Mouse (Mus musculus) heart, embryonic 12.5 days (tissue): ENCODE data around the gene Dhx34. TPM values are rescaled to one million over a fixed set of nuclear protein-coding genes. Genes with fewer than 3 reads are reported as not detected.

ENCODE experiments used
- ATAC-seq: fragments of 200-750 bp; cut with Nextera tagmentation; 2 replicates; pipeline ENCODE4 v1.8.0; 2017; ENCODE audit warnings: moderate TSS enrichment, moderate library complexity; ENCODE audit not compliant: insufficient number of reproducible peaks, low FRiP score
- H3K27ac ChIP-seq: fragments of 300-500 bp; sonication (generic); 2 replicates; pipeline ENCODE4 v1.5.1; 2016; ENCODE audit warnings: mild to moderate bottlenecking, moderate library complexity; ENCODE audit not compliant: poor library complexity, severe bottlenecking
- H3K27me3 ChIP-seq: fragments of 300-500 bp; sonication (generic); replicated peaks from 2 replicates; pipeline ENCODE4 v1.6.1; 2016; ENCODE audit warnings: mild to moderate bottlenecking, moderate library complexity
- H3K36me3 ChIP-seq: fragments of 300-500 bp; sonication (generic); 2 replicates; pipeline ENCODE4 v1.6.1; 2016; ENCODE audit warnings: mild to moderate bottlenecking, moderate library complexity
- H3K4me1 ChIP-seq: fragments of 300-500 bp; sonication (generic); replicated peaks from 2 replicates; pipeline ENCODE4 v1.6.1; 2016; ENCODE audit warnings: mild to moderate bottlenecking
- H3K4me2 ChIP-seq: fragments of 300-500 bp; sonication (generic); 2 replicates; pipeline ENCODE4 v1.6.1; 2016; ENCODE audit warnings: mild to moderate bottlenecking, moderate library complexity
- H3K4me3 ChIP-seq: fragments of 300-500 bp; sonication (generic); 2 replicates; pipeline ENCODE4 v1.5.1; 2016; ENCODE audit warnings: mild to moderate bottlenecking
- H3K9ac ChIP-seq: fragments of 300-500 bp; sonication (generic); 2 replicates; pipeline ENCODE4 v1.6.1; 2016; ENCODE audit warnings: mild to moderate bottlenecking, moderate library complexity
- H3K9me3 ChIP-seq: fragments of 300-500 bp; sonication (generic); replicated peaks from 2 replicates; pipeline ENCODE4 v1.6.1; 2016; ENCODE audit warnings: mild to moderate bottlenecking, moderate library complexity
- WGBS: fragments of 180-500 bp; shearing (Covaris S2); methylation state at CpG from one replicate; pipeline ENCODE4 v1.1.7; 2016; 5-methylcytosine and 5-hydroxymethylcytosine counted together
- polyA plus RNA-seq: library from polyadenylated mRNA; unstranded; fragments of >200 nt; fragmentation: Nextera tagmentation; extraction: Ambion mirVana; gene quantifications from 2 replicates; pipeline ENCODE4 v1.2.1, GENCODE M21; 2016

Dhx34 gene
- polyA plus RNA-seq, 1 experiment from 2014 or later: 11.9 TPM

GRCm38 (mm10) chr7:16210862-16211365 is 10.9 kb downstream of the Dhx34 start:
- no peak overlapping the region for H3K4me3 ChIP-seq
- H3K9me3 ChIP-seq: no peaks in the 10 kb centered on the region
- H3K27me3 ChIP-seq: no peaks in the 10 kb centered on the region
- no peak overlapping the region for H3K27ac ChIP-seq
- no peaks in the 10 kb centered on the region for H3K4me1 ChIP-seq
- no peak overlapping the region for H3K9ac ChIP-seq
- H3K4me2 ChIP-seq: no peak overlapping the region
- no peak for ATAC-seq
- H3K36me3 ChIP-seq: peaks cover 82% of the 10 kb centered on the region
- WGBS: 67% methylated on average over 12 of the region's 12 CpGs

GRCm38 (mm10) chr7:16208781-16209665 is 12.8 kb downstream of the Dhx34 start:
- Histone ChIP-seq H3K4me3 (no peak overlapping the region), H3K27ac (no peak overlapping the region), H3K9me3 (no peaks in the 10 kb centered on the region), H3K27me3 (no peaks in the 10 kb centered on the region), H3K4me2 (no peak overlapping the region), H3K4me1 (no peaks in the 10 kb centered on the region), H3K36me3 (peaks cover 82% of the 10 kb centered on the region), H3K9ac (no peak overlapping the region)
- WGBS: 85% methylated on average over 21 of the region's 21 CpGs
- ATAC-seq: no peak

GRCm38 (mm10) chr7:16207496-16207895 is 14.3 kb downstream of the Dhx34 start:
- Histone ChIP-seq H3K27ac (no peak overlapping the region), H3K27me3 (no peaks in the 10 kb centered on the region), H3K9me3 (no peaks in the 10 kb centered on the region), H3K4me2 (no peak overlapping the region), H3K9ac (no peak overlapping the region), H3K36me3 (peaks cover 82% of the 10 kb centered on the region), H3K4me1 (no peaks in the 10 kb centered on the region), H3K4me3 (no peak overlapping the region)
- no peak for ATAC-seq
- 86% methylated on average over 10 of the region's 10 CpGs for WGBS

GRCm38 (mm10) chr7:16207076-16207475 is 14.8 kb downstream of the Dhx34 start:
- Histone ChIP-seq H3K4me2 (no peak overlapping the region), H3K9ac (no peak overlapping the region), H3K27ac (no peak overlapping the region), H3K4me3 (no peak overlapping the region), H3K27me3 (no peaks in the 10 kb centered on the region), H3K4me1 (no peaks in the 10 kb centered on the region), H3K9me3 (no peaks in the 10 kb centered on the region), H3K36me3 (peaks cover 83% of the 10 kb centered on the region)
- WGBS: 81% methylated on average over 7 of the region's 7 CpGs
- no peak for ATAC-seq

GRCm38 (mm10) chr7:16204791-16205190 is 17.0 kb downstream of the Dhx34 start:
- Histone ChIP-seq H3K27me3 (no peaks in the 10 kb centered on the region), H3K4me1 (no peaks in the 10 kb centered on the region), H3K9me3 (no peaks in the 10 kb centered on the region), H3K4me2 (no peak overlapping the region), H3K27ac (no peak overlapping the region), H3K36me3 (peaks cover 84% of the 10 kb centered on the region), H3K4me3 (no peak overlapping the region), H3K9ac (no peak overlapping the region)
- WGBS: 83% methylated on average over 9 of the region's 9 CpGs
- ATAC-seq: no peak

GRCm38 (mm10) chr7:16203505-16203903 is 18.3 kb downstream of the Dhx34 start:
- no peaks in the 10 kb centered on the region for H3K27me3 ChIP-seq
- H3K4me2 ChIP-seq: no peak overlapping the region
- H3K9me3 ChIP-seq: no peaks in the 10 kb centered on the region
- H3K9ac ChIP-seq: no peak overlapping the region
- no peak overlapping the region for H3K27ac ChIP-seq
- ATAC-seq: no peak
- H3K4me3 ChIP-seq: no peak overlapping the region
- peaks cover 90% of the 10 kb centered on the region for H3K36me3 ChIP-seq
- no peaks in the 10 kb centered on the region for H3K4me1 ChIP-seq
- 94% methylated on average over 13 of the region's 13 CpGs for WGBS

GRCm38 (mm10) chr7:16202756-16203504 is 18.9 kb downstream of the Dhx34 start:
- ATAC-seq: no peak
- no peaks in the 10 kb centered on the region for H3K9me3 ChIP-seq
- no peak overlapping the region for H3K4me3 ChIP-seq
- no peak overlapping the region for H3K9ac ChIP-seq
- H3K27me3 ChIP-seq: no peaks in the 10 kb centered on the region
- no peak overlapping the region for H3K4me2 ChIP-seq
- H3K36me3 ChIP-seq: peaks cover 95% of the 10 kb centered on the region
- no peaks in the 10 kb centered on the region for H3K4me1 ChIP-seq
- WGBS: 80% methylated on average over 15 of the region's 15 CpGs
- H3K27ac ChIP-seq: no peak overlapping the region

- peaks cover 92% of the 10 kb centered on the region for H3K36me3 ChIP-seq
- no peak overlapping the region for H3K4me2 ChIP-seq
- H3K27me3 ChIP-seq: no peaks in the 10 kb centered on the region
- no peaks in the 10 kb centered on the region for H3K9me3 ChIP-seq
- WGBS: 77% methylated on average over 6 of the region's 6 CpGs
- no peak overlapping the region for H3K4me3 ChIP-seq
- H3K4me1 ChIP-seq: no peaks in the 10 kb centered on the region
- H3K27ac ChIP-seq: no peak overlapping the region
- no peak overlapping the region for H3K9ac ChIP-seq
- ATAC-seq: no peak
Observed at GRCm38 (mm10) chr7:16201136-16201535, 20.7 kb downstream of the Dhx34 start.

GRCm38 (mm10) chr7:16198540-16198939 is 23.3 kb downstream of the Dhx34 start:
- Histone ChIP-seq H3K9ac (no peak overlapping the region), H3K4me2 (no peak overlapping the region), H3K4me3 (no peak overlapping the region), H3K27ac (no peak overlapping the region), H3K9me3 (no peaks in the 10 kb centered on the region), H3K27me3 (no peaks in the 10 kb centered on the region), H3K36me3 (peaks cover 73% of the 10 kb centered on the region), H3K4me1 (no peaks in the 10 kb centered on the region)
- 77% methylated on average over 11 of the region's 11 CpGs for WGBS
- no peak for ATAC-seq

- H3K9ac ChIP-seq: no peak overlapping the region
- no peak for ATAC-seq
- no peak overlapping the region for H3K27ac ChIP-seq
- no peaks in the 10 kb centered on the region for H3K27me3 ChIP-seq
- no peak overlapping the region for H3K4me2 ChIP-seq
- H3K4me3 ChIP-seq: no peak overlapping the region
- peaks cover 59% of the 10 kb centered on the region for H3K36me3 ChIP-seq
- no peaks in the 10 kb centered on the region for H3K4me1 ChIP-seq
- H3K9me3 ChIP-seq: no peaks in the 10 kb centered on the region
- 79% methylated on average over 5 of the region's 5 CpGs for WGBS
Observed at GRCm38 (mm10) chr7:16197166-16197565, 24.7 kb downstream of the Dhx34 start.

GRCm38 (mm10) chr7:16196616-16197015 is 25.2 kb downstream of the Dhx34 start:
- 63% methylated on average over 6 of the region's 6 CpGs for WGBS
- ATAC-seq: no peak
- Histone ChIP-seq H3K9ac (no peak overlapping the region), H3K27ac (no peak overlapping the region), H3K9me3 (no peaks in the 10 kb centered on the region), H3K4me3 (no peak overlapping the region), H3K27me3 (peaks cover 3% of the 10 kb centered on the region; the same call in 1 of the 2 replicates), H3K36me3 (peaks cover 54% of the 10 kb centered on the region), H3K4me2 (no peak overlapping the region), H3K4me1 (no peaks in the 10 kb centered on the region)
